Mouse (Mus musculus) cerebellum, adult 11-12 months (tissue): ENCODE measurements around the gene Flot1.

ENCODE experiments used
- DNase-seq: peaks from one replicate; pipeline ENCODE4 v3.0.0; 2022

Flot1 gene

GRCm38 (mm10) chr17:35822964-35823937 is at the start of gene Flot1:
Gene Flot1 (plus strand): TSS chr17:35823230.
- peak; percentile 79 for DNase-seq

GRCm38 (mm10) chr17:35776811-35777609 is 46.0 kb upstream of the Flot1 start:
- peak; percentile 92 for DNase-seq

GRCm38 (mm10) chr17:35778965-35779364 is 44.1 kb upstream of the Flot1 start:
- DNase-seq: peak; percentile 8

- DNase-seq: no peak
Measured at GRCm38 (mm10) chr17:35779466-35780205, 43.4 kb upstream of the Flot1 start.

- no peak for DNase-seq
Measured at GRCm38 (mm10) chr17:35780362-35780761, 42.7 kb upstream of the Flot1 start.

GRCm38 (mm10) chr17:35782398-35782797 is 40.6 kb upstream of the Flot1 start:
- DNase-seq: no peak

- DNase-seq: no peak
Measured at GRCm38 (mm10) chr17:35782924-35783323, 40.1 kb upstream of the Flot1 start.

GRCm38 (mm10) chr17:35783944-35784343 is 39.1 kb upstream of the Flot1 start:
- DNase-seq: no peak

- no peak for DNase-seq
Measured at GRCm38 (mm10) chr17:35785140-35785539, 37.9 kb upstream of the Flot1 start.

GRCm38 (mm10) chr17:35787493-35787892 is 35.5 kb upstream of the Flot1 start:
- no peak for DNase-seq

- no peak for DNase-seq
Measured at GRCm38 (mm10) chr17:35788025-35788424, 35.0 kb upstream of the Flot1 start.

GRCm38 (mm10) chr17:35790933-35791332 is 32.1 kb upstream of the Flot1 start:
- DNase-seq: no peak

GRCm38 (mm10) chr17:35792837-35793236 is 30.2 kb upstream of the Flot1 start:
- DNase-seq: no peak

GRCm38 (mm10) chr17:35795099-35795498 is 27.9 kb upstream of the Flot1 start:
- DNase-seq: no peak

GRCm38 (mm10) chr17:35795656-35796055 is 27.4 kb upstream of the Flot1 start:
- DNase-seq: no peak

- no peak for DNase-seq
Measured at GRCm38 (mm10) chr17:35796835-35797234, 26.2 kb upstream of the Flot1 start.

- DNase-seq: no peak
Measured at GRCm38 (mm10) chr17:35800905-35801304, 22.1 kb upstream of the Flot1 start.

- no peak for DNase-seq
Measured at GRCm38 (mm10) chr17:35803020-35803419, 20.0 kb upstream of the Flot1 start.

GRCm38 (mm10) chr17:35803858-35804399 is 19.1 kb upstream of the Flot1 start:
- DNase-seq: no peak

GRCm38 (mm10) chr17:35808073-35808472 is 15.0 kb upstream of the Flot1 start:
- DNase-seq: no peak

- no peak for DNase-seq
Measured at GRCm38 (mm10) chr17:35809395-35809794, 13.6 kb upstream of the Flot1 start.

GRCm38 (mm10) chr17:35810900-35811648 is 12.0 kb upstream of the Flot1 start:
- no peak for DNase-seq
